Comparison of ENCODE assay signal across 10 mouse cellular contexts in the genomic region with DNA sequence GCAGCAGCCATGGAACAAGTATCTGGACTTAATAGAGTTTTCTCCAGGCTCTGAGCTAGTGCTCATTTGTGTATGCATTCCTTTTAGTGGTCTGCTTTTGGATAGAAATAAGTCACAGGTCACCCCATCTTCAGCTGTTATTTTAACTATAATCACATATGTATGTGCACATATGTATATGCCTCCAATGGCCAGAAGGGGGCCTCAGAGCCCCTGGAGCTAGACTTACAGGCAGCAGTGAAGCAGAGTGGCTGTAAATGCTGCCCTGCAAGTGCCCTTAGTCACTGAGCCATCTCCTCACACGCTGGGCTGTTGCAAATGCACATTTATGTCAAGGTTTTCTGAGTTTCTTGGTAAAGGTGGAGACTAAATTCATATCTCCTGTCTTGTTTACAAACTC.
A peak's percentile ranks its signal among the peaks of the same experiment; 100 is the strongest.
DNase-seq lines count a peak whose midpoint lies in the region; ATAC-seq and TF ChIP-seq lines count a peak whose summit lies in the region.
"Had no signal": no experiment of that assay in that cellular context is flagged by ENCODE, and none has a peak within 500 bp of the region (broad histone marks: within the 10 kb centered on the region; RNA-seq: fewer than 3 reads in every experiment).

No protein-coding gene starts in this region.

- TF ChIP-seq CTCF in liver, adult 2 months (IDR thresholded peaks at IDR 0.05; ENCODE audit: low read depth, low read length), result peak; percentile 48
- peak; percentile 45 for TF ChIP-seq CTCF in ES-Bruce4 (IDR thresholded peaks at IDR 0.05; ENCODE audit: low read depth, low read length)

- no peak for ATAC-seq in embryonic facial prominence, embryonic 11.5 days (replicated peaks; ENCODE audit: insufficient number of reproducible peaks, low FRiP score, low TSS enrichment, low read depth)
- ATAC-seq in liver, embryonic 12.5 days, result no peak
- ATAC-seq in heart, embryonic 11.5 days (replicated peaks; ENCODE audit: insufficient number of reproducible peaks, low FRiP score, low TSS enrichment), result no peak
- ATAC-seq: forebrain, embryonic 13.5 days had no signal

- H3K79me2 ChIP-seq in liver, adult 2 months (ENCODE audit: control insufficient read depth, insufficient read depth, low read length), result no peaks in the 10 kb centered on the region

- no peak overlapping the region for H3K9ac ChIP-seq in embryonic facial prominence, embryonic 11.5 days (replicated peaks; ENCODE audit: low read length)
- no peak overlapping the region for H3K9ac ChIP-seq in liver, adult 2 months (ENCODE audit: low read depth, low read length)
- H3K9ac ChIP-seq in liver, embryonic 12.5 days, result no peak overlapping the region
- no peak overlapping the region for H3K9ac ChIP-seq in ES-Bruce4 (ENCODE audit: low read depth, poor library complexity, severe bottlenecking)
- no peak overlapping the region for H3K9ac ChIP-seq in heart, embryonic 11.5 days (ENCODE audit: low read depth, low read length)
- H3K9ac ChIP-seq: forebrain, embryonic 13.5 days had no signal

- peak; percentile 28 for DNase-seq in embryonic facial prominence, embryonic 11.5 days (ENCODE audit: low spot score)
- DNase-seq in embryonic facial prominence, embryonic 10.5 days (ENCODE audit: low spot score), result no peak
- no peak for DNase-seq in liver, adult 2 months (ENCODE audit: extremely low read depth, low read depth, low spot score)
- peak; percentile 27 for DNase-seq in induced T-regulatory cell, adult 2 months (ENCODE audit: low read depth)
- no peak for DNase-seq in right cerebral cortex, postnatal 10 days (ENCODE audit: low spot score in 2 of 2)
- DNase-seq: heart, postnatal 36 days had no signal

- no peaks in the 10 kb centered on the region for H3K9me3 ChIP-seq in embryonic facial prominence, embryonic 11.5 days (replicated peaks; ENCODE audit: control insufficient read depth, low read length)
- no peaks in the 10 kb centered on the region for H3K9me3 ChIP-seq in embryonic facial prominence, embryonic 10.5 days
- H3K9me3 ChIP-seq in liver, embryonic 12.5 days (replicated peaks), result no peaks in the 10 kb centered on the region
- H3K9me3 ChIP-seq in ES-Bruce4 (replicated peaks; ENCODE audit: control insufficient read depth, insufficient read depth, low read length, poor library complexity, severe bottlenecking), result no peaks in the 10 kb centered on the region
- H3K9me3 ChIP-seq in heart, embryonic 11.5 days (replicated peaks; ENCODE audit: control insufficient read depth, low read length), result no peaks in the 10 kb centered on the region
- H3K9me3 ChIP-seq: forebrain, embryonic 13.5 days had no signal

- no peak overlapping the region for H3K27ac ChIP-seq in embryonic facial prominence, embryonic 11.5 days (replicated peaks; ENCODE audit: low read depth, low read length)
- H3K27ac ChIP-seq in embryonic facial prominence, embryonic 10.5 days (replicated peaks), result no peak overlapping the region
- H3K27ac ChIP-seq in liver, adult 2 months (replicated peaks; ENCODE audit: insufficient read depth, low read depth, low read length), result no peak overlapping the region
- no peak overlapping the region for H3K27ac ChIP-seq in liver, embryonic 12.5 days
- no peak overlapping the region for H3K27ac ChIP-seq in ES-Bruce4 (ENCODE audit: insufficient read depth, low read length)
- no peak overlapping the region for H3K27ac ChIP-seq in heart, embryonic 11.5 days (ENCODE audit: low read depth, low read length)
- H3K27ac ChIP-seq: forebrain, embryonic 13.5 days had no signal

- peaks cover 5% of the 10 kb centered on the region for H3K36me3 ChIP-seq in embryonic facial prominence, embryonic 11.5 days (replicated peaks; ENCODE audit: control insufficient read depth, insufficient read depth, low read depth, low read length)
- H3K36me3 ChIP-seq in embryonic facial prominence, embryonic 10.5 days (replicated peaks), result peaks cover 98% of the 10 kb centered on the region
- peaks cover 42% of the 10 kb centered on the region for H3K36me3 ChIP-seq in liver, adult 2 months (ENCODE audit: control insufficient read depth, insufficient read depth, low read length)
- H3K36me3 ChIP-seq in liver, embryonic 12.5 days, result peaks cover 74% of the 10 kb centered on the region
- H3K36me3 ChIP-seq in ES-Bruce4 (ENCODE audit: control insufficient read depth, insufficient read depth, low read length, poor library complexity, severe bottlenecking), result peaks cover 2% of the 10 kb centered on the region; the same call in 1 of the 2 replicates
- peaks cover 24% of the 10 kb centered on the region for H3K36me3 ChIP-seq in heart, embryonic 11.5 days (ENCODE audit: control insufficient read depth, insufficient read depth, low read length)

- no peak overlapping the region for H3K4me3 ChIP-seq in embryonic facial prominence, embryonic 11.5 days (ENCODE audit: low read depth, low read length)
- no peak overlapping the region for H3K4me3 ChIP-seq in embryonic facial prominence, embryonic 10.5 days
- H3K4me3 ChIP-seq in liver, adult 2 months (ENCODE audit: insufficient read depth, low read depth, low read length), result no peak overlapping the region
- H3K4me3 ChIP-seq in liver, embryonic 12.5 days, result no peak overlapping the region
- H3K4me3 ChIP-seq in ES-Bruce4 (ENCODE audit: low read depth, low read length), result no peak overlapping the region
- H3K4me3 ChIP-seq in heart, embryonic 11.5 days (ENCODE audit: low read depth, low read length), result no peak overlapping the region
- H3K4me3 ChIP-seq: forebrain, embryonic 13.5 days had no signal

- no peak overlapping the region for H3K4me2 ChIP-seq in embryonic facial prominence, embryonic 11.5 days (ENCODE audit: low read depth, low read length)
- no peak overlapping the region for H3K4me2 ChIP-seq in liver, embryonic 12.5 days
- no peak overlapping the region for H3K4me2 ChIP-seq in heart, embryonic 11.5 days
- H3K4me2 ChIP-seq: forebrain, embryonic 13.5 days had no signal

- TF ChIP-seq EP300 in ES-Bruce4 (IDR thresholded peaks at IDR 0.05; ENCODE audit: insufficient read depth, low read depth, low read length), result no peak

- H3K27me3 ChIP-seq in embryonic facial prominence, embryonic 11.5 days (ENCODE audit: control insufficient read depth, insufficient read depth, low read length), result no peaks in the 10 kb centered on the region
- H3K27me3 ChIP-seq in embryonic facial prominence, embryonic 10.5 days (replicated peaks; ENCODE audit: low read depth, poor library complexity, severe bottlenecking), result peaks cover 19% of the 10 kb centered on the region
- H3K27me3 ChIP-seq in liver, adult 2 months (ENCODE audit: control insufficient read depth, insufficient read depth, low read length), result no peaks in the 10 kb centered on the region
- no peaks in the 10 kb centered on the region for H3K27me3 ChIP-seq in liver, embryonic 12.5 days (replicated peaks)
- H3K27me3 ChIP-seq in ES-Bruce4 (ENCODE audit: control insufficient read depth, insufficient read depth, low read length, poor library complexity, severe bottlenecking), result no peaks in the 10 kb centered on the region
- no peaks in the 10 kb centered on the region for H3K27me3 ChIP-seq in heart, embryonic 11.5 days (ENCODE audit: control insufficient read depth, insufficient read depth, low read length)
- H3K27me3 ChIP-seq: forebrain, embryonic 13.5 days had no signal

- TF ChIP-seq POLR2A in liver, adult 2 months (IDR thresholded peaks at IDR 0.05; ENCODE audit: extremely low read depth, insufficient read depth, low read length), result no peak
- TF ChIP-seq POLR2A in ES-Bruce4 (IDR thresholded peaks at IDR 0.05; ENCODE audit: insufficient read depth, low read length), result no peak

- 85% methylated on average over 1 of the region's 1 CpGs for WGBS in embryonic facial prominence, embryonic 11.5 days
- WGBS in embryonic facial prominence, embryonic 10.5 days, result 85% methylated on average over 1 of the region's 1 CpGs
- WGBS in liver, adult 2 months, result 97% methylated on average over 1 of the region's 1 CpGs
- WGBS in liver, embryonic 12.5 days (ENCODE audit: insufficient replicate concordance), result 58% methylated on average over 1 of the region's 1 CpGs
- WGBS in heart, embryonic 11.5 days (ENCODE audit: insufficient replicate concordance), result 77% methylated on average over 1 of the region's 1 CpGs

- H3K4me1 ChIP-seq in embryonic facial prominence, embryonic 11.5 days (ENCODE audit: control insufficient read depth, insufficient read depth, low read length), result no peaks in the 10 kb centered on the region
- no peaks in the 10 kb centered on the region for H3K4me1 ChIP-seq in embryonic facial prominence, embryonic 10.5 days
- H3K4me1 ChIP-seq in liver, adult 2 months (ENCODE audit: control insufficient read depth, insufficient read depth, low read length), result no peaks in the 10 kb centered on the region
- H3K4me1 ChIP-seq in liver, embryonic 12.5 days, result no peaks in the 10 kb centered on the region; the same call in 1 of the 2 replicates
- no peaks in the 10 kb centered on the region for H3K4me1 ChIP-seq in ES-Bruce4 (ENCODE audit: control insufficient read depth, insufficient read depth, low read length)
- H3K4me1 ChIP-seq in heart, embryonic 11.5 days (ENCODE audit: control insufficient read depth, insufficient read depth, low read length), result peaks cover 3% of the 10 kb centered on the region; the same call in 1 of the 2 replicates

Comparison
In these comparisons a context has a peak if more than half of its experiments do, and no peak if none do; other contexts are left out.
1. DNase-seq: peak in embryonic facial prominence, embryonic 11.5 days (single experiment) and induced T-regulatory cell, adult 2 months (single experiment); none in embryonic facial prominence, embryonic 10.5 days (single experiment), liver, adult 2 months (single experiment) and right cerebral cortex, postnatal 10 days (0 of 2).